Mouse (Mus musculus): Measurements from ENCODE around the gene Gm20479. TPM values are rescaled to one million over a fixed set of nuclear protein-coding genes. Genes with fewer than 3 reads are reported as not detected.

The Gm20479 gene
- polyA plus RNA-seq, 1 experiment from 2014 or later: not detected

GRCm38 (mm10) chr7:27354144-27354543 is 3.1 kb downstream of the Gm20479 start:
- WGBS: 27% methylated on average over 6 of the region's 6 CpGs
- Histone ChIP-seq H3K9me3 (no peaks in the 10 kb centered on the region), H3K4me1 (replicated peaks) (peaks cover 22% of the 10 kb centered on the region), H3K27ac (no peak overlapping the region), H3K4me3 (replicated peaks) (peak overlapping the region; percentile 64), H3K36me3 (peaks cover 37% of the 10 kb centered on the region), H3K9ac (replicated peaks) (no peak overlapping the region), H3K4me2 (peak overlapping the region; percentile 73), H3K27me3 (peaks cover 28% of the 10 kb centered on the region)
- no peak for ATAC-seq (ENCODE audit: insufficient number of reproducible peaks, insufficient read depth, low FRiP score, low TSS enrichment, low read depth)

- 18% methylated on average over 6 of the region's 6 CpGs for WGBS
These were observed 11.8 kb downstream of the Gm20479 start for GRCm38 (mm10) chr7:27345444-27345843.

GRCm38 (mm10) chr7:27342595-27342994 is 14.6 kb downstream of the Gm20479 start:
- Histone ChIP-seq H3K36me3 (peaks cover 52% of the 10 kb centered on the region), H3K4me1 (replicated peaks) (0 out of 2 replicates have a peak, but pooled peaks cover 4% of the 10 kb centered on the region)
- 57% methylated on average over 4 of the region's 4 CpGs for WGBS

More at GRCm38 (mm10) chr7:27345444-27345843, 11.8 kb downstream of the Gm20479 start:
- Histone ChIP-seq H3K27ac (no peak overlapping the region), H3K27me3 (no peaks in the 10 kb centered on the region), H3K4me3 (replicated peaks) (no peak overlapping the region), H3K36me3 (peaks cover 79% of the 10 kb centered on the region), H3K9ac (replicated peaks) (no peak overlapping the region), H3K4me2 (no peak overlapping the region), H3K4me1 (replicated peaks) (no peaks in the 10 kb centered on the region), H3K9me3 (no peaks in the 10 kb centered on the region)
- no peak for ATAC-seq (ENCODE audit: insufficient number of reproducible peaks, insufficient read depth, low FRiP score, low TSS enrichment, low read depth)

GRCm38 (mm10) chr7:27339519-27339918 is 17.7 kb downstream of the Gm20479 start:
- no peak overlapping the region for H3K4me2 ChIP-seq
- ATAC-seq (ENCODE audit: insufficient number of reproducible peaks, insufficient read depth, low FRiP score, low TSS enrichment, low read depth): no peak
- no peak overlapping the region for H3K9ac ChIP-seq (replicated peaks)
- peaks cover 28% of the 10 kb centered on the region for H3K36me3 ChIP-seq
- H3K27me3 ChIP-seq: peaks cover 46% of the 10 kb centered on the region
- H3K4me1 ChIP-seq (replicated peaks): peaks cover 22% of the 10 kb centered on the region
- no peak overlapping the region for H3K4me3 ChIP-seq (replicated peaks)
- WGBS: 33% methylated on average over 7 of the region's 7 CpGs
- no peak overlapping the region for H3K27ac ChIP-seq
- no peaks in the 10 kb centered on the region for H3K9me3 ChIP-seq

More at GRCm38 (mm10) chr7:27342595-27342994, 14.6 kb downstream of the Gm20479 start:
- no peaks in the 10 kb centered on the region for H3K9me3 ChIP-seq
- peaks cover 24% of the 10 kb centered on the region for H3K27me3 ChIP-seq
- H3K27ac ChIP-seq: no peak overlapping the region
- H3K4me3 ChIP-seq (replicated peaks): no peak overlapping the region
- no peak overlapping the region for H3K4me2 ChIP-seq
- no peak overlapping the region for H3K9ac ChIP-seq (replicated peaks)
- no peak for ATAC-seq (ENCODE audit: insufficient number of reproducible peaks, insufficient read depth, low FRiP score, low TSS enrichment, low read depth)

GRCm38 (mm10) chr7:27339114-27339513 is 18.1 kb downstream of the Gm20479 start:
- peaks cover 26% of the 10 kb centered on the region for H3K4me1 ChIP-seq (replicated peaks)
- H3K9ac ChIP-seq (replicated peaks): no peak overlapping the region
- H3K4me3 ChIP-seq (replicated peaks): no peak overlapping the region
- H3K27me3 ChIP-seq: peaks cover 51% of the 10 kb centered on the region
- H3K9me3 ChIP-seq: no peaks in the 10 kb centered on the region
- ATAC-seq (ENCODE audit: insufficient number of reproducible peaks, insufficient read depth, low FRiP score, low TSS enrichment, low read depth): no peak
- no peak overlapping the region for H3K4me2 ChIP-seq
- H3K36me3 ChIP-seq: peaks cover 24% of the 10 kb centered on the region
- no peak overlapping the region for H3K27ac ChIP-seq
- 74% methylated on average over 4 of the region's 4 CpGs for whole genome bisulfite sequencing

- Histone ChIP-seq H3K27me3 (peaks cover 69% of the 10 kb centered on the region), H3K36me3 (peaks cover 10% of the 10 kb centered on the region; the same call in 1 of the 2 replicates), H3K4me3 (replicated peaks) (peak within 1 kb of the TSS; percentile 54), H3K9me3 (no peaks in the 10 kb centered on the region), H3K4me1 (replicated peaks) (peaks cover 42% of the 10 kb centered on the region), H3K9ac (replicated peaks) (peak within 1 kb of the TSS; percentile 64), H3K27ac (peak within 1 kb of the TSS; percentile 66; the same call in 1 of the 2 replicates), H3K4me2 (peak within 1 kb of the TSS; percentile 84)
- under 1% methylated on average over 32 of the region's 36 CpGs for WGBS
- ATAC-seq (ENCODE audit: insufficient number of reproducible peaks, insufficient read depth, low FRiP score, low TSS enrichment, low read depth): peak; percentile 54
These were observed 19.9 kb downstream of the Gm20479 start, which contains the start of gene Ltbp4 for GRCm38 (mm10) chr7:27337175-27337853. Gene Ltbp4, minus strand, starts transcription at chr7:27337692.

GRCm38 (mm10) chr7:27335928-27336823 is 21.0 kb downstream of the Gm20479 start:
- Histone ChIP-seq H3K9me3 (no peaks in the 10 kb centered on the region), H3K36me3 (peaks cover 1% of the 10 kb centered on the region; the same call in 1 of the 2 replicates), H3K4me3 (replicated peaks) (peak overlapping the region; percentile 54), H3K4me2 (peak overlapping the region; percentile 84), H3K9ac (replicated peaks) (peak overlapping the region; percentile 53; the same call in 1 of the 2 replicates), H3K4me1 (replicated peaks) (peaks cover 46% of the 10 kb centered on the region), H3K27ac (peak overlapping the region; percentile 66), H3K27me3 (peaks cover 80% of the 10 kb centered on the region)
- WGBS: under 1% methylated on average over 47 of the region's 47 CpGs
- peak; percentile 84 for ATAC-seq (ENCODE audit: insufficient number of reproducible peaks, insufficient read depth, low FRiP score, low TSS enrichment, low read depth)

GRCm38 (mm10) chr7:27335011-27335720 is 22.1 kb downstream of the Gm20479 start:
- Histone ChIP-seq H3K27ac (no peak overlapping the region), H3K4me3 (replicated peaks) (0 out of 2 replicates have a peak overlapping the region, but pooled peaks have one; percentile 54), H3K4me1 (replicated peaks) (peaks cover 54% of the 10 kb centered on the region)

GRCm38 (mm10) chr7:27334405-27334911 is 22.8 kb downstream of the Gm20479 start:
- Histone ChIP-seq H3K4me3 (replicated peaks) (peak overlapping the region; percentile 50), H3K36me3 (no peaks in the 10 kb centered on the region), H3K4me2 (peak overlapping the region; percentile 93), H3K27ac (no peak overlapping the region), H3K9me3 (no peaks in the 10 kb centered on the region), H3K9ac (replicated peaks) (peak overlapping the region; percentile 37; the same call in 1 of the 2 replicates), H3K4me1 (replicated peaks) (peaks cover 58% of the 10 kb centered on the region), H3K27me3 (peaks cover 92% of the 10 kb centered on the region)
- 4% methylated on average over 30 of the region's 32 CpGs for WGBS
- no peak for ATAC-seq (ENCODE audit: insufficient number of reproducible peaks, insufficient read depth, low FRiP score, low TSS enrichment, low read depth)

More at GRCm38 (mm10) chr7:27335011-27335720, 22.1 kb downstream of the Gm20479 start:
- Histone ChIP-seq H3K9ac (replicated peaks) (0 out of 2 replicates have a peak overlapping the region, but pooled peaks have one; percentile 37), H3K4me2 (peak overlapping the region; percentile 93), H3K9me3 (no peaks in the 10 kb centered on the region), H3K27me3 (peaks cover 89% of the 10 kb centered on the region), H3K36me3 (no peaks in the 10 kb centered on the region)
- 56% methylated on average over 15 of the region's 15 CpGs for WGBS
- no peak for ATAC-seq (ENCODE audit: insufficient number of reproducible peaks, insufficient read depth, low FRiP score, low TSS enrichment, low read depth)

- no peaks in the 10 kb centered on the region for H3K36me3 ChIP-seq
- ATAC-seq (ENCODE audit: insufficient number of reproducible peaks, insufficient read depth, low FRiP score, low TSS enrichment, low read depth): no peak
- H3K27ac ChIP-seq: no peak overlapping the region
- peak overlapping the region; percentile 50 for H3K4me3 ChIP-seq (replicated peaks)
- H3K4me1 ChIP-seq (replicated peaks): peaks cover 66% of the 10 kb centered on the region
- H3K4me2 ChIP-seq: peak overlapping the region; percentile 93
- peaks cover 92% of the 10 kb centered on the region for H3K27me3 ChIP-seq
- no peaks in the 10 kb centered on the region for H3K9me3 ChIP-seq
- peak overlapping the region; percentile 60 for H3K9ac ChIP-seq (replicated peaks)
- WGBS: 1% methylated on average over 38 of the region's 77 CpGs
These were observed 23.8 kb downstream of the Gm20479 start for GRCm38 (mm10) chr7:27333316-27333941.

Measured in limb, embryonic 12.5 days (tissue).